Mouse (Mus musculus) CD4-positive helper T cell, adult 2 months (primary cell): ENCODE results near the gene Rasgrp2.
A peak's percentile ranks its signal among the peaks of the same experiment; 100 is the strongest.

ENCODE experiments used
- DNase-seq: peaks from one replicate; pipeline ENCODE4 v3.0.0-alpha.2; 2012; ENCODE audit warnings: low read depth, missing footprints, low spot score

Gene Rasgrp2

GRCm38 (mm10) chr19:6407109-6407508, 8.0 kb downstream of the Rasgrp2 start:
- DNase-seq, result no peak

- DNase-seq, result no peak
Measured at GRCm38 (mm10) chr19:6407816-6408510, 8.8 kb downstream of the Rasgrp2 start.

GRCm38 (mm10) chr19:6408749-6409148, 9.6 kb downstream of the Rasgrp2 start:
- no peak for DNase-seq

- DNase-seq, result no peak
Measured at GRCm38 (mm10) chr19:6409176-6409575, 10.0 kb downstream of the Rasgrp2 start.

GRCm38 (mm10) chr19:6409936-6410335, 10.8 kb downstream of the Rasgrp2 start:
- no peak for DNase-seq

- no peak for DNase-seq
Measured at GRCm38 (mm10) chr19:6412798-6413197, 13.7 kb downstream of the Rasgrp2 start.

GRCm38 (mm10) chr19:6415454-6415853, 16.3 kb downstream of the Rasgrp2 start:
- DNase-seq, result no peak

- DNase-seq, result no peak
Measured at GRCm38 (mm10) chr19:6416124-6416770, 17.1 kb downstream of the Rasgrp2 start.

GRCm38 (mm10) chr19:6416894-6417761, 18.0 kb downstream of the Rasgrp2 start:
- DNase-seq, result no peak

- peak; percentile 95 for DNase-seq
Measured at GRCm38 (mm10) chr19:6418233-6418879, 19.2 kb downstream of the Rasgrp2 start, which contains the start of gene Nrxn2. TSS of gene Nrxn2 (plus strand) at chr19:6418731.

GRCm38 (mm10) chr19:6418984-6419692, 20.0 kb downstream of the Rasgrp2 start:
- DNase-seq, result no peak

- DNase-seq, result no peak
Measured at GRCm38 (mm10) chr19:6419805-6420310, 20.7 kb downstream of the Rasgrp2 start.

- no peak for DNase-seq
Measured at GRCm38 (mm10) chr19:6420481-6421210, 21.5 kb downstream of the Rasgrp2 start.

GRCm38 (mm10) chr19:6421211-6421590, 22.1 kb downstream of the Rasgrp2 start:
- DNase-seq, result no peak

GRCm38 (mm10) chr19:6422014-6422413, 22.9 kb downstream of the Rasgrp2 start:
- DNase-seq, result no peak

- DNase-seq, result no peak
Measured at GRCm38 (mm10) chr19:6423241-6423640, 24.1 kb downstream of the Rasgrp2 start.

GRCm38 (mm10) chr19:6424137-6424881, 25.2 kb downstream of the Rasgrp2 start:
- no peak for DNase-seq

- DNase-seq, result no peak
Measured at GRCm38 (mm10) chr19:6425595-6425994, 26.5 kb downstream of the Rasgrp2 start.

GRCm38 (mm10) chr19:6426703-6427500, 27.8 kb downstream of the Rasgrp2 start:
- DNase-seq, result peak; percentile 45
